Mouse (Mus musculus): ENCODE measurements at regions not wholly inside any gene's neighbourhood (a gene's known extent, or its start where the extent isn't known, plus 50 kb on each side); places are given as distances from the start of the nearest gene placed in this dataset.

DNA sequence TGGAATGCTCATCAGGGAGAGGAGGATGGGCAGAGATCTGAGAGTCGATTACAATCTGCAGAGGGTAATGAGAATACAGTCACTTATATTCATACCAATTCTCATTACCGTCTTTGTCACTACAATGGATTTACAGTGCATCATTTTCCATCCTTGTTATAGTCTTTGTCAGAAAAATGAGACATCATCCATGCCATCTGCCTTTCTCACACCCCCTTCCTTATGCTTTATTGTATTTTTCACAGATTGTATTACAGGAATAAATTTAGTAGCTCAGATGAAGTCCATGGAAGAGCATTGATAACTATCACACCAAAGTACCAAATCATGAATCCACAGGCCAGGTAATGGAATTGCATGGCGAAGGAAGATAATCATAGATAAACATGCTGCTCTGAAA, 779.5 kb downstream of the Cenpc1 start:
- intact Hi-C loops (cut with DNase I), result no loop called here
- DNase-seq, result no peak

DNA sequence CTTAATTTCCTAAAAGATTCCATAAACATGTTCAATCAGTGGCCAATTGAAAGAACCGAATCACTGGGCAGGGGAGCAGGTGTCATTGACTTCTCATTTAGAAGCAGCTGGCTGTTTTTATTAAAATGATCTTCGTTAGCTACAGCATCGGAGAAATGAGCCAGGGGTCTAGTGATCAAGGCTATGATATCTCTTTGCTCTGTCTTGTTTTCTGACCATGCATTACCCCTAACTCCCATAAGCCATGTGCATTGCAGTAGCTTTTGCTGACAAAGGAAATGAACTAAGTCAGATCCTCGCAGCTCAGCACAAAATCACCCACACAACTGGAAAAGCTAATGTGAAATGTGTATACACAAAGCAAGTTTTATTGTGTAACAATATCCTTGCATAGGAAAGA, 816.9 kb downstream of the Cenpc1 start:
- no peak for DNase-seq
- intact Hi-C loops (cut with DNase I), result no loop called here

DNA sequence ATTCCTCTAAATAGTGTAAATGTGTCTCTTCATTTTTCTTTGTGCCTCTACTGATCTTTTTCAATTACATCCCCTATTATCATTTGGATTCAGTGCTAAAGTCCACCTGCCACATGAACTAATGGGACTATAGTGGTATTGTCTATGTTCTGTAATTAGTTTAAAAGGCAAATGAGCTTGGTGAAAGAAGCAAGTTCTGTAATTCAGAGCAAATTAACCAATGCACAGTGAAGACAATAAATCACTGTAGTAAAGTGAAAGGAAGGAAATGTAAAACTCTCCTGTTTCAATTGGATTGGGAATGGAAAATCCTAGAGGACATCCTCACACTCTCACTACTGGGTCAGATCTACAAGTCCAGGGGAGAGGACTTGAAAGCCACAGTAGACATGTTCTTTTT, 823.2 kb upstream of the Epha5 start:
- intact Hi-C loops (cut with DNase I), result no loop called here
- DNase-seq, result no peak

DNA sequence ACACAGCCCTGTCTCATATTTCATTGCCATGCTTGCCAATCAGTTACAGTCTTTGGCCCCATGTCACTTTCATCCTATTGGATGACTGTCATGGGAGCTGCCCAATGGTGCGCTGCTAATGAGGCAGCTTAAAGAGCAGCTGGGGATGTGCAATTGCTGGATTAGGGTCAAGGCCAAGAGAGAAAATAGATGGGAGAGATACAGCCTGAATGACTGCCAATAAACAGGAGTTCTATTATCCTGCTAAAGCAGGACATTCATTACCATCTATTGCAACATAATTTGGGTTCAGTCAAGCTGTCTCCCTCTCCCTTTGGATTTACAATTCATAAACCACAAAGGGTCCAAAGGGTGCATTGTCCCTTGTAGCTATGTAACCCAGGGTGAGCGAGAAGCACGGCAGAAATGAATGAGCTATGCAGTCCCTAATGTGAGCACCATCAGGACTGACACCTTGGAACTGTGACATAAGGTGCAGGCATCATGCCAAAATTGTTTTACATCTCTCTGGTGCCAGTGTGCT, 822.4 kb upstream of the Epha5 start:
- DNase-seq, result peak; percentile 77
- intact Hi-C loops (cut with DNase I), result no loop called here
